Mouse (Mus musculus): Measurements from ENCODE around the gene Slc22a13.
"Not testable (repeated sequence)": the region's sequence is repeated elsewhere in the genome, so short reads cannot be mapped to it uniquely, and the experiment has no call there.

Slc22a13 gene

GRCm38 (mm10) chr9:119208998-119209397 is at the start of gene Slc22a13:
Slc22a13 (minus strand) TSS chr9:119209098.
- no peak for DNase-seq

- DNase-seq, result no peak
These were observed 49.2 kb upstream of the Slc22a13 start for GRCm38 (mm10) chr9:119258128-119258527.

GRCm38 (mm10) chr9:119256161-119256560 is 47.3 kb upstream of the Slc22a13 start:
- DNase-seq, result no peak

GRCm38 (mm10) chr9:119255096-119255495 is 46.2 kb upstream of the Slc22a13 start:
- DNase-seq, result no peak

- DNase-seq, result no peak
These were observed 45.3 kb upstream of the Slc22a13 start for GRCm38 (mm10) chr9:119254187-119254586.

- no peak for DNase-seq
These were observed 39.1 kb upstream of the Slc22a13 start for GRCm38 (mm10) chr9:119247996-119248395.

GRCm38 (mm10) chr9:119246826-119247225 is 37.9 kb upstream of the Slc22a13 start:
- DNase-seq, result no peak

- no peak for DNase-seq
These were observed 35.1 kb upstream of the Slc22a13 start for GRCm38 (mm10) chr9:119243981-119244380.

GRCm38 (mm10) chr9:119241169-119241865 is 32.4 kb upstream of the Slc22a13 start:
- no peak for DNase-seq

- no peak for DNase-seq
These were observed 31.5 kb upstream of the Slc22a13 start for GRCm38 (mm10) chr9:119240286-119240997.

- DNase-seq, result no peak
These were observed 30.4 kb upstream of the Slc22a13 start for GRCm38 (mm10) chr9:119239274-119239673.

- no peak for DNase-seq
These were observed 29.9 kb upstream of the Slc22a13 start for GRCm38 (mm10) chr9:119238796-119239195.

- DNase-seq, result no peak
These were observed 22.7 kb upstream of the Slc22a13 start for GRCm38 (mm10) chr9:119231552-119231951.

- no peak for DNase-seq
These were observed 21.9 kb upstream of the Slc22a13 start for GRCm38 (mm10) chr9:119230829-119231228.

GRCm38 (mm10) chr9:119220249-119220648 is 11.4 kb upstream of the Slc22a13 start:
- no peak for DNase-seq

GRCm38 (mm10) chr9:119219667-119220066 is 10.8 kb upstream of the Slc22a13 start:
- DNase-seq, result no peak

- DNase-seq, result not testable (repeated sequence)
These were observed 6.4 kb upstream of the Slc22a13 start for GRCm38 (mm10) chr9:119215341-119215740.

- DNase-seq, result no peak
These were observed 5.7 kb upstream of the Slc22a13 start for GRCm38 (mm10) chr9:119214601-119215000.

GRCm38 (mm10) chr9:119212996-119213395 is 4.1 kb upstream of the Slc22a13 start:
- no peak for DNase-seq

- no peak for DNase-seq
These were observed 1.8 kb downstream of the Slc22a13 start for GRCm38 (mm10) chr9:119207113-119207512.

- DNase-seq, result no peak
These were observed 2.2 kb downstream of the Slc22a13 start for GRCm38 (mm10) chr9:119206666-119207065.

- no peak for DNase-seq
These were observed 3.1 kb downstream of the Slc22a13 start for GRCm38 (mm10) chr9:119205756-119206155.

GRCm38 (mm10) chr9:119203617-119204016 is 5.3 kb downstream of the Slc22a13 start:
- DNase-seq, result no peak

GRCm38 (mm10) chr9:119201653-119202052 is 7.2 kb downstream of the Slc22a13 start:
- no peak for DNase-seq
